Mouse (Mus musculus) kidney, embryonic 16.5 days (tissue): ENCODE results near the gene Mnd1. TPM values are rescaled to one million over a fixed set of nuclear protein-coding genes. Genes with fewer than 3 reads are reported as not detected.

ENCODE experiments used
- ATAC-seq: fragments of 200-750 bp; cut with Nextera tagmentation; 2 replicates; pipeline ENCODE4 v1.8.0; 2017; ENCODE audit warnings: moderate TSS enrichment; ENCODE audit not compliant: low FRiP score, low TSS enrichment
- H3K27ac ChIP-seq: fragments of 300-500 bp; sonication (generic); 2 replicates; pipeline ENCODE4 v1.5.1; 2014; ENCODE audit warnings: low read length
- H3K27me3 ChIP-seq: fragments of 300-500 bp; sonication (generic); 2 replicates; pipeline ENCODE4 v1.6.1; 2014; ENCODE audit warnings: low read length, control low read depth, mixed read lengths; ENCODE audit not compliant: insufficient read depth
- H3K36me3 ChIP-seq: fragments of 300-500 bp; sonication (generic); 2 replicates; pipeline ENCODE4 v1.6.1; 2014; ENCODE audit warnings: low read length, control low read depth, mixed read lengths; ENCODE audit not compliant: insufficient read depth
- H3K4me1 ChIP-seq: fragments of 300-500 bp; sonication (generic); 2 replicates; pipeline ENCODE4 v1.6.1; 2014; ENCODE audit warnings: low read length, control low read depth, mixed read lengths; ENCODE audit not compliant: insufficient read depth
- H3K4me2 ChIP-seq: fragments of 300-500 bp; sonication (generic); replicated peaks from 2 replicates; pipeline ENCODE4 v1.6.1; 2014; ENCODE audit warnings: low read depth, low read length
- H3K4me3 ChIP-seq: fragments of 300-500 bp; sonication (generic); 2 replicates; pipeline ENCODE4 v1.5.1; 2014; ENCODE audit warnings: mild to moderate bottlenecking, low read length
- H3K9ac ChIP-seq: fragments of 300-500 bp; sonication (generic); replicated peaks from 2 replicates; pipeline ENCODE4 v1.6.1; 2014; ENCODE audit warnings: low read length
- H3K9me3 ChIP-seq: fragments of 300-500 bp; sonication (generic); 2 replicates; pipeline ENCODE4 v1.6.1; 2016; ENCODE audit warnings: low read length, control low read depth
- WGBS: fragments of 180-500 bp; shearing (Covaris S2); extraction: QIAGEN DNeasy Blood & Tissue Kit; methylation state at CpG from one replicate; pipeline ENCODE4 v1.1.7; 2014; 5-methylcytosine and 5-hydroxymethylcytosine counted together
- polyA plus RNA-seq: library from polyadenylated mRNA; unstranded; fragments of >200 nt; fragmentation: Nextera tagmentation; extraction: Ambion mirVana; gene quantifications from 2 replicates; pipeline ENCODE4 v1.2.1, GENCODE M21; 2015

The Mnd1 gene
- polyA plus RNA-seq, 1 experiment from 2014 or later, result 13.3 TPM

DNA sequence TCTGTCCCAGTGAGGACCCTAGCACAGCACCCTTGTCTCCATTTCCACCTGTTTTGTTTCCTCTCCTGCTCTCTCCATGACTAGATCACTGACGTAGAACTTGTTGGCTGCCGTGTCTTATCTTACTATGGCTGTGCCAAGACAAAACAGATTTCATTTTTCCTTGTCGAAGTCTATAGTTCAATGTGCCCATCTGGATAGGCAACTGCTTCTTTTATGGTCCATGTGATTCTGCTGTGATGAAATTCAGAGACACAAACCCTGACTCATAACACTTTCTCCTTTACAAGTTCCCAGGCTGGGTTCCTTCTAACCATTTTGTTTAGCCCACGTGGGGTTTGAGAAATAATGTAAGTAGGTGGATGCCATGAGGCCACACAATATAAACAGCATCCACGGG lies 10.5 kb upstream of the Mnd1 start:
- peaks cover 15% of the 10 kb centered on the region; the same call in 1 of the 2 replicates for H3K36me3 ChIP-seq
- no peaks in the 10 kb centered on the region for H3K9me3 ChIP-seq
- no peak overlapping the region for H3K27ac ChIP-seq
- no peaks in the 10 kb centered on the region for H3K4me1 ChIP-seq
- 92% methylated on average over 5 of the region's 5 CpGs for WGBS
- no peak overlapping the region for H3K4me2 ChIP-seq
- no peak for ATAC-seq
- H3K4me3 ChIP-seq, result no peak overlapping the region
- H3K9ac ChIP-seq, result no peak overlapping the region
- no peaks in the 10 kb centered on the region for H3K27me3 ChIP-seq

DNA sequence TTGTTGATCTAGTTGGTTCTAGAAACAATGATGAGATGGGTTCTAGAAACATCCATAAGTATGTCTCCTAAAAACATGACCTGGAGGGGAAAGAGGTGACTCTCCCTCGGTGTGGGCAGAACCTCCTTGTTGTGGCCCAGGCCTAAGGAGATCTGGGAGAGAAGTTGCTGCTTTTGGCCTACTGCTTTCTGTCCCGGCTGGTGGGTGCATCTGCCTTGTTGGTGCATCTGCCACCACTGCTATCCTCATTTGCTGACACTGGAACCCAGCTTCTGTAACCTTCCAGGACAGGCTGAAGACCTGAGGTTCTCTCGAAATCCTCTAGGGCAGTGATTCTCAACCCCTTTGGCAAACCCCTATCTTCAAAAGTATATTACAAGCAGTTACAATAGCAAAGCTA lies 9.8 kb upstream of the Mnd1 start:
- 89% methylated on average over 3 of the region's 3 CpGs for WGBS
- H3K27ac ChIP-seq, result no peak overlapping the region
- H3K27me3 ChIP-seq, result no peaks in the 10 kb centered on the region
- ATAC-seq, result no peak
- no peaks in the 10 kb centered on the region for H3K9me3 ChIP-seq
- H3K4me1 ChIP-seq, result no peaks in the 10 kb centered on the region
- H3K9ac ChIP-seq, result no peak overlapping the region
- no peak overlapping the region for H3K4me3 ChIP-seq
- H3K4me2 ChIP-seq, result no peak overlapping the region
- peaks cover 14% of the 10 kb centered on the region; the same call in 1 of the 2 replicates for H3K36me3 ChIP-seq

DNA sequence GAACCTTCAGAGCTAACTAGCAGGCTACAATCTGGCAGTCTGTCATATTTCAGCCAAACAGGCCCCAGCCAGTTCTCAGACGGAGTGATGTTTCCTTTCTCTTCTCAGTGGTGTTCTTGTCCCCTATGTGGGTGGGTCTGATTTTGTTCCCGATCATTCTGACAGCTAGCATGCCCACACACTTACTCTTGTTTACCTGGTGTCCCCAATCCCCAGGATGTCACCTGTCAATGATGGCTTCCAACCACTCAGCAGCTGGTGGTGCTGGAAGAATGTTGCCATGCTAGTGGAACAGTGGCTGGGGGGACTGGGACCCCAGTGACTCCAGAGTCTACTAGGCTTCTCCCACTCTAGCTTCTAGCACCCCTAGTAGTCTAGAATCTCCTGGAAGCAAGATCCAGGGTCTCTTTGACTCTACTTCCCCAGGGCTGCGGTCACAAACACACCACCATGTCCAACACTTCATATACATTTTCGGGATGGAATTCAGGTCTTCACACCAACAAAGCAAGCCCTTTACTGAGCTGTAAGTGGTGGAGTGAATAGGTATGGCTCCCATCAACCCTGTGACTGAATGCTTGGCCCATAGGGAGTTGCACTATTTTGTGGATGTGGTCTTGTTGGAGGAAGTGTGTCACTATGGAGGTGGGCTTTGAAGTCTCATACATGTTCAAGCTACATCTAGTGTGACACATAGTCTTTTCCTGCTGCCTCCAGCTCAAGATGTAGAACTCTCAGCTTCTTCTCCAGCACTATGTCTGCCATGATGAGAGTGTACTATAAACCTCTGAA lies 2.2 kb upstream of the Mnd1 start:
- WGBS, result 83% methylated on average over 4 of the region's 4 CpGs
- H3K9ac ChIP-seq, result no peak overlapping the region
- no peak for ATAC-seq

DNA sequence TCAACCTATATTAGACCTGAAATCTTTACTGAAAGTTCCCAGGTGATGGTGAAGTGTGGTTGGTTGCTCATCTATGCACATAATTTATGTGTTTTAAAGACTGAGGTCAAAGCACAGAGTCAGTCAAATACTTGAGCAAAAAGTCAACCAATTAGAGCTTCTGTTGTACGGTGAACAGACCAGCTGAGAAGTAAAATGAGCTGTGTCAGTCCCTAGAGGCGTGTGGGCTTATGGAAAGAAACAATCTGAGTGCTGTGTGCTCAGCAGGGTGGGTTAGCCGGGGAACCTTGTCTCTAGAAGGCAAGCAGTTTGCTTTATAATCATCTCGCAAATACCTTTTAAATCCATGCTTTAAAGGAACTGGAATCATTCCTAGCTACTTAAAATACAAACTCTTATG lies 1.4 kb upstream of the Mnd1 start:
- Histone ChIP-seq H3K4me2 (no peak overlapping the region), H3K9me3 (no peaks in the 10 kb centered on the region), H3K27ac (no peak overlapping the region), H3K4me3 (no peak overlapping the region), H3K9ac (no peak overlapping the region), H3K4me1 (peaks cover 10% of the 10 kb centered on the region), H3K27me3 (no peaks in the 10 kb centered on the region), H3K36me3 (no peaks in the 10 kb centered on the region; the same call in 1 of the 2 replicates)
- no peak for ATAC-seq
- 60% methylated on average over 4 of the region's 4 CpGs for WGBS

More for the DNA sequence above, 2.2 kb upstream of the Mnd1 start:
- Histone ChIP-seq H3K4me2 (no peak overlapping the region), H3K4me3 (no peak overlapping the region), H3K27ac (no peak overlapping the region), H3K36me3 (no peaks in the 10 kb centered on the region; the same call in 1 of the 2 replicates), H3K9me3 (no peaks in the 10 kb centered on the region), H3K27me3 (no peaks in the 10 kb centered on the region), H3K4me1 (peaks cover 10% of the 10 kb centered on the region)

DNA sequence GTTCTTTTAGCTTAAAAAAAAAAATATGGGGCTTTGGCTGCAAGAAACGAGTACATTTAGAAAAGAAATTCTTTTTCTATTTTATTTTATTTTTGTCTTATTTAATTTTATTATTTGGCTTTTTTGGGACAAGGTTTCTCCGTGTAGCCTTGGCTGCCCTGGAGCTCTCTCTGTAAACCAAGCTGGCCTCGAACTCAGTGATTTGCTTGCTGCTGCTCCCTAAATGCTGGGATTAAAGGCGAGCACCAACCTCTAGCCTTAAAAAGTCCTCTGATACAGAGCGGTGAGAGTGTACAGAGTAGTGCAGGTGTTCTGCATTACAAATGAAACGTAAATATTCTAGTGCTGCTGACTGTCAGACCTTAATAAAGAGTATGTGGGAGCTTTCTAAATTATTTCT lies 519 bp upstream of the Mnd1 start:
- Histone ChIP-seq H3K27me3 (no peaks in the 10 kb centered on the region), H3K4me3 (peak overlapping the region; percentile 64), H3K9me3 (no peaks in the 10 kb centered on the region), H3K4me2 (peak overlapping the region; percentile 97), H3K9ac (no peak overlapping the region), H3K27ac (no peak overlapping the region), H3K4me1 (peaks cover 10% of the 10 kb centered on the region), H3K36me3 (no peaks in the 10 kb centered on the region; the same call in 1 of the 2 replicates)
- no peak for ATAC-seq
- WGBS, result 40% methylated on average over 6 of the region's 6 CpGs

DNA sequence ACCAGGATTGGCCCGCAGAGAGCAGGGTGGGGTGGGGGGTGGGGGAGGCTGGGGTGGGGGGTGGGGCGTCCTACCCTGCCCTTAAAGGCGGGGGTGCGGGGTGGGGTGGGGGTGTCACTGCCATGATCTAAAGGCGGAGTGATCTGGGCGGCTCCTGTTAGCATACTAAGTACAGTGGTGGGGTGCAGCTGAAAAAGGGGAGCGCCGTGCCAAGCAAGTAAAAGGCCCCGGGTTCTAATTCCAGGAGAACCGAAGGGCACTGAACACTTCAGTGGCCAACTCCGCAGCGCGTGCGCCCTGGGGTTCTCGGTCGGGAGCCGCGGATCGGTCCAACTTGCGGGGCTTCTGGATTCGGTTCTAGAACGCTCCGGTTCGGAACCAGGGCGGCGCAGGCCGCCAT lies 440 bp downstream of the Mnd1 start:
- Histone ChIP-seq H3K27ac (peak overlapping the region; percentile 57; the same call in 1 of the 2 replicates), H3K36me3 (no peaks in the 10 kb centered on the region; the same call in 1 of the 2 replicates), H3K9me3 (no peaks in the 10 kb centered on the region), H3K27me3 (no peaks in the 10 kb centered on the region), H3K9ac (peak overlapping the region; percentile 79), H3K4me3 (peak overlapping the region; percentile 64), H3K4me2 (peak overlapping the region; percentile 97), H3K4me1 (peaks cover 10% of the 10 kb centered on the region)
- WGBS, result 0% methylated on average over 27 of the region's 27 CpGs
- ATAC-seq, result peak; percentile 55

DNA sequence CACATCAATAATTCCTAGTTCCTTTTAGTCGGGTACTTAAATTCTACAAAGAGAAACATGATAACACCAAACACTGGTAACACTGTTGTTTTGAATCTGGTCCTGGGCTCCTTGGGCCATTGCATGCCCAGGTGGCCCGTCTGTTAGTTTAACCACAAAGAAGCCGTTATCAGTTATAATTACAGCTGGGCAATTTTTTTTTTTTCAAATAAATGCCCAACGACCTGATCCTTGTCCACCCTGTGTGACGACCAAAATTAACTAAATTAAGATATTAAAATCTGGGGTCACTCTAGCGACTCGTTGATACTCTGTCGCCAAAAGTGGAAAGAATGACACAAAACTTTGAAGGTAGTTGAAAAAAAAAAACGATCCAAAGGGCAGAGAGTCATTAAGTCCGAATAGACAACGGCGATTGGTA lies 855 bp downstream of the Mnd1 start:
- H3K36me3 ChIP-seq, result 0 out of 2 replicates have a peak, but pooled peaks cover 2% of the 10 kb centered on the region
- H3K4me3 ChIP-seq, result peak overlapping the region; percentile 64
- ATAC-seq, result no peak
- 8% methylated on average over 12 of the region's 12 CpGs for WGBS
- H3K9me3 ChIP-seq, result peaks cover 3% of the 10 kb centered on the region; the same call in 1 of the 2 replicates
- no peak overlapping the region for H3K9ac ChIP-seq
- H3K27me3 ChIP-seq, result no peaks in the 10 kb centered on the region
- peak overlapping the region; percentile 97 for H3K4me2 ChIP-seq
- no peak overlapping the region for H3K27ac ChIP-seq
- H3K4me1 ChIP-seq, result peaks cover 10% of the 10 kb centered on the region

DNA sequence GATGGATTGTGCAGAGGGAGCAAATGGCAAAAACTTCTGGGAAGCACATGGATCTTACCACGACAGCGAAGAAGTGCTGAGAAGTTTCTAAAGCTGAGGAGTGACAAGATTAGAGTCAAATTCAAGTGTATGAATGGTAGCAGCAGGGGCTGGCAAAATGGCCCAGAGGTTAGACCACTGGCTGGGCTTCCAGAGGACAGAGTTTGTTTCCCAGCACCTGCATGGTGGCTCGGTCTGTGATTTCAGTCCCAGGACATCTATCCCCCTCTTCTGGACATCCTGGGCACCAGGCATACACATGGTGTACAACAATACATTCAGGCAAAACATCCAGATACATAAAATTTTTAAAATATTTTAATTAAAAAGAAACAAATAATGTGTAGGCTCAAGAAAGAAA lies 5.8 kb downstream of the Mnd1 start:
- WGBS, result 100% methylated on average over 3 of the region's 3 CpGs
- Histone ChIP-seq H3K9me3 (peaks cover 6% of the 10 kb centered on the region; the same call in 1 of the 2 replicates), H3K4me1 (peaks cover 4% of the 10 kb centered on the region; the same call in 1 of the 2 replicates), H3K27me3 (no peaks in the 10 kb centered on the region), H3K9ac (no peak overlapping the region), H3K27ac (no peak overlapping the region), H3K36me3 (0 out of 2 replicates have a peak, but pooled peaks cover 4% of the 10 kb centered on the region), H3K4me3 (no peak overlapping the region), H3K4me2 (no peak overlapping the region)
- no peak for ATAC-seq

DNA sequence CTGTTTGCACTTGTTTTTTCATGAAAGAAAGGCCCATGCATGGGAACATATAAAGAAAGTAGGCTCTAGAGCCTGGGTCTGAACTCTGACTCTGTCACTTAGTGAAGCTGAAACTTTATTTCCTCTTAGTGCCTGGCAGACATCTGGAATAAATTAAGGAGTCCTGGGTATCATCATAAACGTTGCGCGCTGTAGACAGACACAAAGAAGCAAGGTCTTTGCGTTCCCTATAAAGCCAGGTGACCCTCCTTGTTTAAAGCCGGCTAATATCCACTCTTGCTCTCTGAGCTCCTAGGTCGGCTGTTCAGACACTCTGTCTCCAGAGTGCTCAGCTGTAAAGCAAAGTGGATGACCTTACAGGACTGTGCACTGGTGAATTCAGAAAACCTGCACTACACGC lies 14.6 kb downstream of the Mnd1 start:
- Histone ChIP-seq H3K27me3 (no peaks in the 10 kb centered on the region), H3K4me1 (no peaks in the 10 kb centered on the region), H3K4me3 (no peak overlapping the region), H3K4me2 (no peak overlapping the region), H3K27ac (no peak overlapping the region), H3K9ac (no peak overlapping the region), H3K36me3 (no peaks in the 10 kb centered on the region), H3K9me3 (no peaks in the 10 kb centered on the region)
- WGBS, result 50% methylated on average over 7 of the region's 7 CpGs
- no peak for ATAC-seq

DNA sequence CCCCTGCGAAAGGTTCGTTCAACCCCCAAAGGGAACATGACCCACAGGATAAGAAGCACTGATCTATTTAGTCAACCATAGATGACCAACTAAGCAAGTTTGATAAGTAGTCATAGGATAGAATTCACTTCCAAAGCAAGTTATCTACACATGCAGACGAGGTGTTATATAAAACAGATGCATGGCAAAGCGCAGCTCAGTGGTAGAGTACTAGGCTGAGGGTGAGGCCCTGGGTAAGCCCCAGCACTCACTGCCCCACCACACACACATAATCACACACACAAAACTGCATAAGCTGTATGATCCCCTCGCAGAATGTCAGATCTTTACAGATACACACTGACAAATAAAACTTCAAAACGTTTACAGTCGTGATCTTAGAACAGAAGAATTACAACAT lies 19.1 kb downstream of the Mnd1 start:
- ATAC-seq, result no peak
- WGBS, result 84% methylated on average over 7 of the region's 7 CpGs
- H3K27ac ChIP-seq, result no peak overlapping the region

More for the DNA sequence above, 19.1 kb downstream of the Mnd1 start:
- no peak overlapping the region for H3K4me2 ChIP-seq
- H3K9me3 ChIP-seq, result no peaks in the 10 kb centered on the region
- no peaks in the 10 kb centered on the region for H3K36me3 ChIP-seq
- no peaks in the 10 kb centered on the region for H3K4me1 ChIP-seq
- H3K9ac ChIP-seq, result no peak overlapping the region
- no peaks in the 10 kb centered on the region for H3K27me3 ChIP-seq
- H3K4me3 ChIP-seq, result no peak overlapping the region
